Mouse (Mus musculus) lung, postnatal 4 days (tissue): Measurements from ENCODE around the gene Gngt2.
"Not testable (repeated sequence)": the region's sequence is repeated elsewhere in the genome, so short reads cannot be mapped to it uniquely, and the experiment has no call there.

Experiments
- DNase-seq, 2 experiments: peaks; one replicate each; pipeline ENCODE4 v3.0.0; 2021

Gngt2 gene

DNA sequence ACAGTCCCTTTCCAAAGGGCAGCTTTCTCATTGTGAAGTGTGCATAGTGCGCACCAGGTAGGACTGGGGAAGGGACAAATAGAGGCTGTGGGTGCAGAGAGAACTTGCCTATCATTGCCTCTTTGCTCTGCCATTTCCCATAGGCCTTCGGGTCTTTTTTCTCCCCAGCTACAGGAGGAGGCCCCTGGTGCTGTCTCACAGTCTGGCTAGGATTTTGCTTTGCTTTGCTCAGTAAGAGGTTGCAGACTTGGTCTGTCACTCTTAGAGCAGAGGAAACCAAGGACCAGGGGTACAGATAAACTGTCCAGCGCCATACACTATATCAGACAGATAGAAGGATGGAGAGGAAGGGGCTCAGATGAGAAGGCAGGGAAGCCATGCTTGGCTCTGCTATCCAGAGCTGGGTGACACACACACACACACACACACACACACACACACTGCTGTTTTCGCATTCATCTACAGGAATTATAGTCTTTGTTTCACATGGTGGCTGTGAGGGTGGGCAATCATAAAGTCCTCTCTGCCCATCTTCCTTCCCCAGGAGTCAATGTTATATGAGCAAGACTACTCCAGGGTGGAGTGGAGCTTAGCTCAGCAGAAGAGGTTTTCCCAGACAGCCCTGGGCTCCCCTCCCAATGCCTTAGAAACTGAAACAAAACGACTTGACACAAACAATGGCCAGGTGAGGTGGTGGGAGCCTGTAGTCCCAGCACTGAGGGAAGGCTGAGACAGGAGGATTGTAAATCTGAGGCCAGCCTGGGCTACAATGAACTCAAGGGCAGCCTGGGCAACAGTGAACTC is 3.9 kb downstream of the Gngt2 start:
- no peak for DNase-seq

DNA sequence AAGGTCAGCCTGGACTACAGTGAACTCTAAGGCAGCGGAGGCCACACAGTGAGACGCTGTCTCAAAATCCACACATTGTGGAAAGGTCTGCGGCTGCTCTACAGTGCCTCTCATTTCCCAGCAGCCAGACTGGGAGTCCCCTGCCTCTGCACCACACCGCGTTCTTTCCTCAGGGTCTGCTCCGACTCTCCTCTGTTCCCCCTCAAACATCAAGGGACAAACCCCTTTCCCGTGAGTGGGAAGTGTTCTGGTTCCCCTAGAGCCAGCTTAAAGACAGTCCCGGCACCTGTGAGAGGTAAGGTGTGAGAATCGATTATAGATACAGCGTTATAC is 4.4 kb downstream of the Gngt2 start:
- no peak for DNase-seq

DNA sequence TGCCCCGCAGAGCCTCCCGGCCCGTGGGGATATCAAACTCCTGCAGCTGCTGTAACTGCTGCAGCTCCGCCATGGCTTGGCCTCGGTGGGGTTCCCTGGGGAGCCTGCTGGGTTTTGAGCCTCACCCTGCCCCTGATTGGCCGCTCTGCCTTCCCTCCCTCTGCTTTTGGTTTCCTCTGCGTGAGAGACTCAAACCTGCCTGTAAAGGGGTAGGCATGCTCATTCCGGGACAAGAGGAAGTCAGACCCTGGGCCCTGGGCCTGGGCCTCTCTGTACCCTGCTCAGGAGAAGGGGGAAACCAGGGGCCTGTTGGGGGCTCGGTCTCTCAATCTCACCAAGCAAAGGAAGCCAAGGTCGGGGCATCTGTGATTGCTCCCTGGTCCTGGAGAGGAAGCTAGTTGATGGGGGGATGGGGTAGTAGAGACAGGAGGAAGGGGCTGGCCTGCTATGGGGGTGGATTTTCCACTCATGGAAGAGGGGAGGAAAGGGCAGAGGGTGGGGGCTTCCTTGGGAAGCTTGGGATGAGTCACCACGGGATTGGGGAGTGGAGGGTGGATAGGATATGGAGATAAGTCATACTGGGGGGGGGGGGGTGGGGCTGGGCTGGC is 5.2 kb downstream of the Gngt2 start, which contains the start of gene Abi3:
TSS of gene Abi3 (minus strand) at position 403 of the 608 bp plus-strand sequence.
- DNase-seq: peak; percentile 69 to 77

DNA sequence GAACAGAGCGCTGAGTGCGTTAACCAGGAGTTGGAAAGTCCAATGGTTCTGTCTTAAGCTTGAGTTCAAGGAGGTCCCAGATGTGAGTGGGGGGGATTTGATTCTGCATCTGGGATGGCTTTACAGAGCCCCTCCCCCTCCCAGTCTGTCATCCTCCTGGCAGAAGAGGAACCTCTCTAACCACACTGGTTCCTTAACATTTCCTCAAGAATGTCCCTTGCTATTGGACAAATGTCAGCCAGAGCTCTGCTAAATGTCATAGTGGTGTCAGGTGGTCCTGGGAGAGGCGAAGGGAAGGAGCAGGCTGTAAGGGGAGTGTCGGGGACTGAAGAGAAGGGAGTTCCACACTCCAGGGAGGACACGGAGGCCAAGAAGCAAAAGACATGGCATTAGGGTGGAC is 5.9 kb downstream of the Gngt2 start:
- DNase-seq: peak in 1 of 2 experiments; percentile 46

DNA sequence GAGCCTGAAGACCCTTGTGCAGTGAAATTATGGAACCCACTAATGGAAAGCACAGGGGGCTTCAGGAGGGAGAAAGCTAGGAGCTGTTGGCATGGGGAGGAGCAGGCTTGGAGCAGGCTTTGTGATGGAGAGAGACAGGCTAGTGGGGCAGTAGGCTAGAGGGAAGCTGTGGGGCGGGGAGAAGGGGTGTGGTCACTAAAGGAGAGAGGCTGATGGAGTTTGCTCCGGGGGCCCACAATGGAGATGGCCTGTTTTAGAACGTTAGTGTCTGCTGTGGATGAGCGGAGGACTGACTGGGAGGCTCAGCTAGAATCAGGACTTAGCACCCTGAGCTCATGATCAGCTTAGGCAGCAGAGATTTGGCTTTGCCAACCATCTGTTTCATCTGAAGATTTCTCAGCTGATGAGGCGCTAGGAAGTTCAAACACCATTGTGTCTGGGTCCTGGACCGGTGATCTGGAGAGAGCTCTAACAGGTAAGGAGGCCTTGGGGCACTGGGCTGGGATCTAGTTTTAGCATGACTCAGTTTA is 6.5 kb downstream of the Gngt2 start:
- peak in 1 of 2 experiments; percentile 50 for DNase-seq

DNA sequence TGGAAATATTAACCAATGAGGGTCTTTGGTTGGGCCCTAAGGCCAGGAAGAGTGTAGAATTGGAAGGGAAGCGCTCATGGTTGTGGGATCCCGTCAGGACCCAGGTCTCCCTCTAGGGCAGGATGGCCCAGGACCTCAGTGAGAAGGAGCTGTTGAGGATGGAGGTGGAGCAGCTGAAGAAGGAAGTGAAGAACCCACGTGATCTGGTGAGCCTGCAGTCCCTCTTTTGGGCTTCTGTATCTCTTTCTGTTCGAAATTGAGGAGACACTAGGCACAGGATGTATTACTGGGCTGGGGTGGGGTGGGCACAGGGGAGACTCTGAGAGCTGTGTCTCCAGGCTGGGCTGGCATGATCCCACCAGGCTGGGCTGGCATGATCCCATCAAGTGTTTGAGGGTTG is 7.9 kb downstream of the Gngt2 start:
- no peak for DNase-seq

DNA sequence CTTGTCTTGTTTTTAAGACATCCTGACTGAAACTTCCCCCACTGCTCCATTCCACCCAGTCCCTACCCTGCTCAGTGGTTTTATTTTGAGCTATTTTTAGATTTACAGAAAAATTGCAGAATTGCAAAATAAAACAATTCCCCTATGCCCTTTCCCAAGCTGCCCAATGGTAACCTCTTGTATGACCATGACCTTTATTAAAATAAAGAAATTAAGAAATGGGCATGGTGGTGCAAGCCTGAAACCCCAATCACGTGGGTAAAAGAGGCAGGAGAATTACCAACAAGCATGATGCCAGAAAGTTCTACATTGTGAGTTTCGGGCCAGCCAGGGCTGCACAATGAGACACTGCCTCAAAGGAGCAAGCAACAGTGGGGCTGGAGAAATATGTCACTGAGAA is 13.9 kb downstream of the Gngt2 start:
- DNase-seq: no peak

DNA sequence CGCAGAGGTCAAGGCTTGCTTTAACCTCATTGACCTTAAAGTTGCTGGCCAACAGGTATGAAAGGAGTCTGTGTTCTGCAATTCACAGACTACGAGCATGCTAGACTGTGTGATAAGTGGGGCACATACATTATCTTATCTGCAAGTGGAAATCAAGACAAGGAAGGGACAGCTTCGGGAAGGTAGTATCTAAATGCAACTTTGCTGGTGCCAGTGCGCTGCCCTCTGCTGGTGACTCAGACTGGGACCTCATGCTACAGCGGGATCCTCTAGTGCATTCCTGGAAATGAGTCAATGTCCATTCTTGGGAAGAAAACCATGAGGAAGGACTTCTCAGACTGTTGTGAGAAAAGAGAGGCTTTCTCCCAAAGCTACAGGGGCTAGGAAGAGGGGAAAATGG is 16.7 kb downstream of the Gngt2 start:
- DNase-seq: peak; percentile 77 to 81

DNA sequence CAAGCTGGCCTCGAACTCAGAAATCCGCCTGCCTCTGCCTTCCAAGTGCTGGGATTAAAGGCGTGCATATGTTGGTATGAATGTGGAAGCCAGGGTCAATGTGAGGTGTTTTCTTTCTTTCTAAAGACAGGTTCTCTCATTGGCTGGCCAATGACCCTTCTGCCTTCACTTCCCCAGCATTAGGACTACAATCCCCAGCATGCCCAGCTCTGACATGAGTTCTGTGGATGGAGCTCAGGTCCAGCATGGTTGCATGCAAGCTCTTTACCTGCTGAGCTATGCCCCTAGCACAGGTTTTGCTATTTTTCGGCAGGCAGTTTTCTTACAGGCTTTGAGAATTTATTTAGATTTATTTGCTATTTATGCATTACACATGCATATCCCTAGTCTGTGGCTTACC is 20.3 kb downstream of the Gngt2 start:
- DNase-seq: no peak

DNA sequence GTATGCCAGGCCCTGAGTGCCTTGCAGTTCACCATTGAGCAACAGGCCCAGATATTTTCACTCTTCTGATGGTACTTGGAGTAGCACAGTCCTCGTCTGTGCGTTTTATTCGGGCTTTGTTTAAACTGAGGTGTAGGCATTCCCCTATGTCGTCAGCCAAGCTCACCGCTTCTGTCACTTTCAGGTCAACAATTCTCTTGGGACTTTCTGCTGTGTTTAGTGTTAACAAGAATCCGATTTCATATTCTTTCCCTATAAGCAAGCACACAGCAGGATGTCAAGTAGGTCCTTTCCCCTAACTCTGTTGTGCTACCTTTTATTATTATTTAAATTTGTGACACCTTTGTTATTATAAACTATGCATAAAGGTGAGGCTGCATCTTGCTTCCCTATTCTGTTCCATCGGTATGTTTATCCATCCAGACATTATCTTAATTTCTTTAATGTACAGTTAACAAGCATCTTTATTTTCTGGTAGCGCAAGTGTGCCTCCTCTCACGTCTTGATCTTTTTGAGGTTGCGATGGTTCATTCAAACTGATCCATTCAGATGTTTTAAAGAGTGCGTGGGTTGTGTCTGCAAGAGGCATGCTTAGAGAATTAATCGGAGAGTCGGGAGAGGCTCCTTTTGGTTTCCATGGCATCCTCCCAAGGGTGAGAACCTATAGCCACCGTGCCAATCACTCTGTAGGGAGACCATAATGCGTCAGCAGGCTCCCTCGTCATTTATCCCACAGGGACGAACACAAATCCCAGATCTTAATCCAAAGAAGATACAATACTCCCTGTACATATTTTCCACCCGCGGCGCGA is 20.9 kb downstream of the Gngt2 start:
- DNase-seq: no peak

DNA sequence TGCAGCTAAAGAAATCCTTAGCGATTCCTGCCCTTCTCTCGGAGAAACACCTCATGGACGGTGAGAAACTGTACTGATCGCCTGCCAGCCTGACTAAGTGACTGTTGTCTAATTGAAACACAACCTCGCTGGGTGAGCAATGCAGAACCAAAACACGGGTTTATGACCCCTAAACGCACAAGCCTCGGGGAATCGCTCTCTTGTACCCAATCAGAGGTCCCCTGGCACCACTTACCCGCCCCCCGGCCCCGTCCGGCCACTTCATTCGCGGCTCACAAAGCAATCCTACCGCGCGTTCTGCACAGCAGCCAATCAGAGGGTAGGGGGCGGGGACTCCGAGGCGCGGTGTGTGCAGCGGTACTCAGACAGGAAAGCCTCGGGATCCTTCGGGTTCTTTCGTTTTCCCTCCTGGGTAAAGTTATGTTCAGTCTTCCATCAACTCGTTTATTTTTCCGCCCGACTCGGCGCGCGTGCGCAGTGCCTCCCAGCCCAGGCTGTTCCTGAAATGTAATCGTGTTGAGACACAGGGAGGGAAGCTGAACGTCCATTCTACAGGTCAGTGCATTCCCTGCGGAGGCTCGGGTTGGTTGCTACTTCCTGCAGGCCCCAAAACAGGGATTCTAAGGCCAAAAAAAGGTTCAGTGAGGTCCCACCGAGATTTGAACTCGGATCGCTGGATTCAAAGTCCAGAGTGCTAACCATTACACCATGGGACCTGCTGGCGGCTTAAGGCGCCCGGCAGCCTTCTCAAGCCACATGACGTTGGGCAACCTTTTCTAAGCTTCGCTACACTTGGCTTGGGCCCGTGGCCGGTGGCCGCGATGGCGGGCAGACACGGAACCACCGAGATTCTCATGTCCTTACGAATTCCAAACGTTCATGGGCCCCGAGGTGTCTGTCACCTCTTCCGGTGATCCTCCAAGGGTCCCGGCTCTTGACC is 21.8 kb downstream of the Gngt2 start:
- DNase-seq: peak; percentile 98 to 99

DNA sequence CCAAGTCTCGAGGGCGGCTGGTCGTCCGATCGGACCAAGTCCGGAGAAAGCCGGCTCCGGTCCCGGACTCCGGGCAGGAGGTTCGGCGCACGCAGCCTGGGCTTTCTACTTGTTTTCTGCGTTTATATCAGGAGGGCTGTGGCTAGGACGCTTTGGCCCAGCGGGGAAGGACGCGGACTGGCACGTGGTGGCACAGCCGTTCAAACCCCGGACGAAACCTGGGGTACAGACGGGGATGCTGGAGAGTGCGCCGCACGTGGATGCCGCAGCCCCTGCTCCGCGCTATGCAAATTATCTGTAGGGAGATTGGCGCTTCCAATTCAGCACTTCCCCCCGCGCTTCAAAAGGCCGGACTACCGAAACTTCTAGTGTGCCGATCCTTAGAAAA is 22.4 kb downstream of the Gngt2 start:
- DNase-seq: no peak

DNA sequence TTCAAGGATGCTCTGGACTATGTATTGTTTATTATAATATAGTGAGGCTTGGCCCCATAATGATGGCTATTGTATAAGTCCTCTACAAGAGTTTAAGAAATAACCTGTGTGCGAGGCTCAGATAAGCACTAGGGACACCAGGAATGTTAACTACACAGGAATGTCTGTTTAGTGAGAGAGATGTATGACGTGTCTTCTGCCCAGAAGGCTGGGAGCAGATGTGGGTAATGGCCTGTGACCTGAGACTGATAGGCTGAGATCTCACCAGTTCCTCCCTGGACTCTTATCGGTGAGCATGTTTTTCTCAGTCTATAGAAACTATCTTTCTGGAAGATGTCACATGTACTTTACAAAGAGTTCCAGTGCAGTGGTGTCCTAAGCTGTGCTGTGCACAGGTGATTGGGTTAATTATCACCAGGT is 23.1 kb downstream of the Gngt2 start:
- DNase-seq: no peak

DNA sequence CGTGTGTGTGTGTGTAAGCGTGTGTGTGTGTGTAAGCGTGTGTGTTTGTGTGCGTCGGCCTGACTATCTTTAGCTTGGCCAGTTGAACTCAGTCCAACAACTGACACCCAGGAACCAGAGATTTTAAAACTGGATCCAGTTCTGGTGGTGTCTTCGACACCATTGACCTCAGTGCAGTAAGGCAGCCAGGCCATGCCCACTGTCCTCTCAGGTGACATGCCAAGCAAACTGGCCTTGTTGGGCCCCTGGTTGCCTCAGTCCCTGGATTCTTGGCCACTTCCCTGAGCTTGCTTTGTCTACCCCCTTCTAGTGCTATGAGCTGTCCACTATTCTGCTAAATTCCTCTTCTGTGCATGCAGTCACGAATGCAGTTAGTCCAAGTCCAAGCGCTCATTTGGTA is 24.4 kb downstream of the Gngt2 start:
- no peak for DNase-seq

DNA sequence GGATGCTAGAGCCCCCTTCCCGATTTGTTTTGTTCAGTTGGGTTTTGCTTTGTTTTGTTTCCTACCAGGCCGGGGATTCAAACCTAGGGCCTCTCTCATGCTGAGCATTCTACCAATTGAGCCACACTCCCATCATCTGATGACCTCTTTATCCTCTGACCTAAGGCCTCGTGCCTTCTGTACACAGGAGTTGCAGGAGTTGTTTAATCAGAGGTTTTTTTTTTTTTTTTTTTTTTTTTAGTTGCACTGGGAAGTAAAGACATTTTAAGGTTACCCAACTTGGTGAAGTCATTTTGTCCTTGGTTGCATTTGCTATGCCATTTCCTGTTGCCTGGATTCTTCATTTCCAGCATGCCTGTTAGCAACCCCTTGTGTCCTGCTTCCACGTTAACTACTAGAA is 32.4 kb downstream of the Gngt2 start:
- no peak for DNase-seq

DNA sequence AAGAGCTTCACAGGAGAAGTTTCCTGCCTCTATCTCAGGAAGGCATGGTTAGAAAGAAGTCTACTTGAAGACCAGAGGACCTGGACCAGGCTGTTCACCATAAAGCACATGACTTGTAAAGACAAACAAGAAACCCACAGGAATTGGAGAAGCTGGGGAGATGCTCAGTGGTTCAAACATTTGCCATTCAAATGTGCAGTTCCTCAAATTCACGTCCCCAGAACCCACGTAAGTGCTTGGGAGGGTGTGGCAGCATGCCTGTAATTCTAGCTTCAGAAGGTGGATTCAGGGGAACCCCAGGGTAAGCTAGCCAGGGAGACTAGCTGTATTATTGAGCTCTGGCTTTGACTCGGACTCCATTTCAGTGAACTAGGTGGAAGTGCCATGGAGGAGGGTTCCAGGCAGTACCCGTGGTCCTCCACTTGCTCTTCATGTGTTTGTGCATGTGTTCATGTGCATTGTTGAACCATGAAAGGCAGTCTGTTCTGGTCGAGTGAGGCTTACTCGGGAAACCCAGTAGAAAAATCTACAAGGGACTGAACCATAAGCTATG is 33.0 kb downstream of the Gngt2 start:
- DNase-seq: no peak

DNA sequence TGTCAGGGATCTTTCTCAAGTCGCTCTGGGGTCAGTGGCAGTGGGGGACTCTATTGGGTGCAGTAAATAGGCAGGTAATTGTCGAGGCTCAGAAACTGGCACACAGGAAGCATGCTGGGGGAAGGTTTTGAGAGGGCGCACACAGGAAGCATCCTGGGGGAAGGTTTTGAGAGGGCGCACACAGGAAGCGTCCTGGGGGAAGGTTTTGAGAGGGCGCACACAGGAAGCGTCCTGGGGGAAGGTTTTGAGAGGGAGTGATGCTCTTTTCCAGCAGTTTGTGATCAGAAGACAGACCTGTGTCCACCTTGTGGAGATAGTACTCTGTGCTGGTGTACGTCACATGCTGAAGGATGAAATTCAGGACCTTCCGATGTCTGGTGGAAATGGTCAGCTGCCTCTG is 38.8 kb downstream of the Gngt2 start:
- no peak for DNase-seq

DNA sequence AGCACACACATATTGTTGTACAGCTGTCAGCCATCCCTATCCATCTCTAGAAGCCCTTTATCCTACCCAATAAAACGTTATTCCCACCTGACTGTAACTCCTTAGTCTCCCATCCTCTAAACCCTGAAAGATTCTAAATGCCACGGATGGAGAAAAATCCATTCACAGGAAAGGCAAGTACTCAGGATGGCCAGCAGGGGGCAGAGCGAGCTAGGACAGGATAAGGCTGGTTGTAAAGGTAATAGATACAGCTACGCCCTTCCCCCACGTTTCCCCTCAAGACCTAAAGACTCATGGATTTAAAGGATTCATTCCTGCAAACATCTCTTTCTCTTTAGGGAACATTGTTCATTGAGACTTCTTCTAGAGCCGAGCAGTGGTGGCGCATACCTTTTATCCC is 39.3 kb downstream of the Gngt2 start:
- peak; percentile 51 to 71 for DNase-seq

DNA sequence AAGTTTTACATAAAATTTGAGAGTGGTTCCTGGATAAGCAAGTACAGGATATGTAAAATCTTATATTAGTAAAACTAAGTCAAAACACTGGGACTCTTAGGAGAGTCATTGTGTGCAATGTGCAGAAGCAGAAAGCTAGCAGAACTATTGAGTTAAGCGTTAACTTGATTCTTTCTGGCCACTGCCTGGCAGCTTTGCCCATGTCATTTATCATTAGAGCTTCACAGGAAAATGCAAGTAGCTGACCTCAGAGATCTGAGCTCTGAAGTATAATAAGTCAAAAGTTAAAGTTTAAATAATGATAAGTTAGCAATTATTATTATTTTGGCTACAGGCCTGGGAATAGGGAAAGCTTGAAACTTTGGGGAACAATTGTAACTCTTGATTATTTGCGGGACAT is 42.8 kb downstream of the Gngt2 start:
- DNase-seq: not testable (repeated sequence)

DNA sequence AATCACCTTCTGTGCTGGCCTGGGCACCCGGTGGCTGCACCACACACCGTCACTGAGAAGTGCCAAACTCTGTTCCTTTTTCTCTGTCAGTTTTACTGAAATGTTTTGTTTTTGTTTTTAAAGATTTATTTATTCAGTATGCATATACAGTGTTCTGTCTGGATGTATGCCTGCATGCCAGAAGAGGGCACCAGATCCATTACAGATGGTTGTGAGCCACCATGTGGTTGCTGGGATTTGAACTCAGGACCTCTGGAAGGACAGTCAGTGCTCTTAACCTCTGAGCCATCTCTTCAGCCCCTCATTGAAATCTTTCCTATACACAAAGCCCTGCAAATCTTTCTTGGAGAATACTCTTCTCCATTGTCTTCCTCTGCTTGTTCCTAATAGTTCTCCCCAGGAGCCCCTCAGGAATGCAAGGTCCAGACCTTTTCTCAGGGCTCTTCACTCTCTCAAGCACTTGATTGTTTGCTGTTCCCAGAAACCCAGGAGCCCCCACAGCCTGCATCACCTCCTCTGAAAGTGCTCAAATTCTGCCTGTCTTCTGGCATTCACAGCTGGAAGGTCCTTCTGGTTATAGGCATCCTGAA is 53.5 kb downstream of the Gngt2 start:
- no peak for DNase-seq
